Mouse (Mus musculus) urinary bladder, postnatal 25 days (tissue): ENCODE data around the gene Mapk8ip3.

Experiments
- DNase-seq: peaks from one replicate; pipeline ENCODE4 v3.0.0; 2022; ENCODE audit warnings: low spot score

The Mapk8ip3 gene

DNA sequence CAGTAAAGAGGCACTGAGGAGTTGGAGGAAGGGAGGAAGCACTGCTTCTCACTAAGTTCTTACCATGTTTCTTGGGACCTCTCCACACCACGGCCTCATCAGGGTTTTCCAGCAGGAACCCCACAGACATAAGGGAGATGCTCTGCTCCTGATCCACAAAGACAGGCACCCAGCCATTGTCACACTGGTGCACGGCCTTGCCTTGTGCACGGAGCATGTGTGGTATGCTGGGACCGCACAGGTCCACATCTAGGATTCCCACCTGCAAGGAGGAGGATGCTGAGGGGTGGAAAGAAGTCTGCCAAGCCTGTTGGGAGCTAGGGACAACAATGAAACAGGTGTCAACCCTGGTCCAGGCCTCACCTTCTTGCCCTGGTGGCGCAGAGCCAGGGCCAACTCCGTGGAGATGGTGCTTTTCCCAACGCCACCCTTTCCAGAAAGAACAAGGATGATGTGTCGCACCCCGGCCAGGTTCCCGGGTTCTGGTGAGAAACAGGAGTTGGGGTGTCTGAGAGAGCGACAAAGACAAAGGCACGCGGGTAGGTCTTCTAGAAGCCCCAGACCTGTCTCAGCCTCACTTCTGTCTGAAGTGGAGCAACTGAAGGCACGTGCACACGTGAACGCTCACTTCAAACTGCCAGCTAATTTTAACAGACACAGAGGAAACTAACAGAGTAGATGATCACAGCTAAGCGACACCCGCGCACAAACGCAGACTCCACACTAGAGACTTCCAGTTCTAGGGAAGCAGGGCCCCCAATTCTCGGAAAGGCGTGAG is 51.2 kb downstream of the Mapk8ip3 start:
- DNase-seq, result no peak

DNA sequence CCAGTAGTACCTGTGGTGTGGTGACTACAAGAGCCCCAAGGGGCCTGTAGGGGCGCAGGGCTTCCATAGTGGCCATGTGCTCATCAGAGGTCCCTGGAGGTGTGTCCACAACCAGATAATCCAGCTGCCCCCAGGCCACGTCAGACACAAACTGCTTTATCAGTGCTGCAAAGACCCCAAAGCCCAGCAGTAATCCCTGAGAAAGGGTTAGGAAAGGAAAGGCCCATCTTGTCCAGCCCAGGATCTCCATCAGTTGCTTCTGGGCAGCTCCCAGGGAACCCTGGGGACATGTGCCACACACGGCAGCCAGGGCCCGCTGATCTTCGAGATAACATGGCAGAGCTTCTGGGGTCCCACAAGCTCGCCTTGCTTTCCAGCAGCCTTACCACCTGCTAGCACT is 52.4 kb downstream of the Mapk8ip3 start:
- no peak for DNase-seq

- no peak for DNase-seq
Observed at GRCm38 (mm10) chr17:24881738-24882440, 54.9 kb downstream of the Mapk8ip3 start.

- DNase-seq, result no peak
Observed at GRCm38 (mm10) chr17:24878531-24878930, 58.2 kb downstream of the Mapk8ip3 start.

GRCm38 (mm10) chr17:24878117-24878397 is 58.7 kb downstream of the Mapk8ip3 start:
- DNase-seq, result no peak

GRCm38 (mm10) chr17:24877336-24878116 is 59.3 kb downstream of the Mapk8ip3 start:
- DNase-seq, result no peak

DNA sequence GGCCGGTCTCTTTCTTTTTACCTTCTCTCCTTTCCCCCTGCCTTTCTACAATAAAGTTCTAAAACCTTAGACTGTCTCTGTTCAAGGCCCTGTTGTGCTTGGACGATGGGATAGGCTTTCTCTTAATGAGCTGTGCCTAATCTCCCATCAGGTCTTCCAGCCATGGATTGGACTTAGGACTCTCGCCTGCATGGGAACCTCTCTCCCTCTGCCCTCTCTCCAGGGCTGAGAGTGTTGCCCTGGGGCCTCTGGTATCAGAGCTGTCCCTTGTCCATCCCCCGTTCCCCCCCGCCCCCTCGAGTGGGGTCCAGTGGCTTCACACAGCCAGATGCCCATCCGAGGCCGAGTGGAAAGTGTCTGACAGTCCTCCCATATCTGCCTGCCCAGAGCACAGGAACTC is 61.8 kb downstream of the Mapk8ip3 start:
- no peak for DNase-seq

GRCm38 (mm10) chr17:24874405-24874745 is 62.4 kb downstream of the Mapk8ip3 start:
- no peak for DNase-seq

DNA sequence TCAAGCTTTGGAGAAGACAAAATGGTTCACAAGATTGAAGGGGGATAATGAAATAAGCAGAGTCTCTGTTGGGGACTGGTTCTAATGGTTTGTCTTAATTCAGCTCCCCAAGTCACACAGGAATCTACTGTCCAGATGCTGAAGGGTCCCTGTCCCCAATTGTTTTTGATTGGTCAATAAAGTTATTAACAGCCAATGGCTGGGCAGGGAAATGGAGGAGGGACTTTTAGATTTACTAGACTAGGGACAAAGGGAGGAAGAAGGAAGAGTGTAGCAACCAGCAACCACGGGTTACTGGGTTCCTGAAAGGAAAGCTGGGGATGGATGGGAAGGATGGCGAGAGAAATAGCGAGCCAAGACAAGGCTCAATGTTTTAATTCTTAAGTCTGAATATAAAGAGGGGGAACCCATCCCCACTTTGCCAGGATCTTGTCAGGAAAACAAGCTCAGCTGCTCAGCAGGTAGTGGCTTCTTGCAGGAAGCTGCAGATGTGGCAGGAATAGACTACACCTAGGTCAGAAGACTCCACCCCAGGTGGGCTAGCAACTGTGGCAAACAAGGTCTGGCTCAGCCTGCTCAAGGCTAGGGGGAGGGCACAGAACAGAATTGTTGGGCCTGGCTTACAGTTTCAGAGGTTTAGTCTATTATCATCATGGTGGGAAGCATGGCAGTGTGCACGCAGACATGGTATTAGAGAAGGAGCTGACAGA is 62.9 kb downstream of the Mapk8ip3 start:
- DNase-seq, result no peak

GRCm38 (mm10) chr17:24867914-24868313 is 68.9 kb downstream of the Mapk8ip3 start:
- no peak for DNase-seq

DNA sequence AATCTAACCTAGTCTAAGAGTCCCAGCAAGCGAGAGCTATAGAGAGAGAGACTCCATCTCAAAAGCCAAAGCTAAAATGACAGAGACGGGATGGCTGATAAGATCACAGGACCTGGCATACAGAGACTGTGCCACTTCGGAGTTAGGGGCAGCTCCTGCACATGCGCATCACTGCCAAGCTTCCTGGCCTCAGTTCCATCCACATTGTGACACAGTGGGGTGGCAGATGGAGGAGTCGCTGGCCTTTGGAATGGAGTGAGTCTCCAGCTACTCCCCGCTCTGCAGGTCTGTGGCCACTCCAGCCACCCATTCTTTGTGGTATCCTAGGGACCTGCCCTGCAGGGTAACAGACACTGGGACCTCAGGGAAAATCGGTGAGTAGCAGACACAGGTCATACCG is 71.0 kb downstream of the Mapk8ip3 start, which contains the start of gene Igfals:
Gene Igfals (plus strand): TSS at position 222 of the 400 bp plus-strand sequence.
- no peak for DNase-seq

GRCm38 (mm10) chr17:24861785-24862184 is 75.0 kb downstream of the Mapk8ip3 start:
- DNase-seq, result no peak

- DNase-seq, result no peak
Observed at GRCm38 (mm10) chr17:24860076-24860475, 76.7 kb downstream of the Mapk8ip3 start.

- no peak for DNase-seq
Observed at GRCm38 (mm10) chr17:24858967-24859366, 77.8 kb downstream of the Mapk8ip3 start.

GRCm38 (mm10) chr17:24857831-24858470 is 78.8 kb downstream of the Mapk8ip3 start:
- no peak for DNase-seq

DNA sequence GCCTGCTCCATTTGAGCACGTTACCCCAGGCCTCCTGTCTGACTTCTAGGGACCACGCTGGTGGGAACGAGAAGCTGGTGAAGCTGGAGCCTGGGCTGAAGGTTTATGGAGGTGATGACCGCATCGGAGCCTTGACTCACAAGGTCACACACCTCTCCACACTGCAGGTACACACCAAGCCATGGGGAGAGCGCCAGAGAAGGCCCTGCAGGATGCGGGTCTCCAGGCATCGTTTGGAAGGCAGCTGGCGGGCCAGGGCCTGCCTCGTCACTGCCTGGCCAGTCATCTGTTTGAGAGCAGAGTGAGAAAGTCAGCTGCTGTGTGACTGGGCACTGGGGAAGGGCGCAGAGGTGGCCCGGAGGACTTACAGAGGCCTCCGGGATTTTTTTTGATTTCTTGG is 80.2 kb downstream of the Mapk8ip3 start:
- DNase-seq, result no peak

DNA sequence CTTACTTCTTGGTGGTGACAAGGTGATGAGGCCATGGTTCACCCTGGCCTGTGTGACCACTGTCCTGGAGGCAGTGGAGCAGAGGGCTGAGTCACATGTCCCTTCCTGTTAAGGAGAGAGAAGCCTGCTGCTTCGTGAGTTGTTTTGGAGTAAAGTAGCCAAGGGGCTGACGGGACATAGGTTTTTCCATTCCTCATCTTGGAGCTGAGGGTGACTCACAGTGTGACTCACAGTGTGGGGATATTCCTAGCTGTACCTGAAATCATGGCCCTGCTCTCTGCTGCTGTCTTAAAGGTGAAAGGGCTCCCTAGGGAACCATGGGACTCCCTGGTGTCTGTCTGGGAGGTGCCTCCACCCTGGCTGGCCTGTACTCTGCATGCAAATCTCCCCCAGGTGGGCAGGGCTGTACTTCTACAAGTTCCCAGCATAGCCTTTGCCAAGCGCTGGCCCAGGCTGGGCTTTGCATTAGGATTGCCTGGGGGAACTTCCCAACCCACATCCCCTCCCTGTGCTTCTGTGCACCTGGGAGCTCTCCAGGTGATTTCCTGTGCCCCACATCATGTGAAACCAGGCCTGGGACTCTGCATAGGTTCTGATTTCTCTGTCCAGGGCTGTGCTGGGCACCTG is 80.8 kb downstream of the Mapk8ip3 start:
- DNase-seq, result no peak

GRCm38 (mm10) chr17:24851381-24852125 is 85.2 kb downstream of the Mapk8ip3 start:
- no peak for DNase-seq

- DNase-seq, result no peak
Observed at GRCm38 (mm10) chr17:24850773-24851127, 86.0 kb downstream of the Mapk8ip3 start.

- peak; percentile 82 for DNase-seq
Observed at GRCm38 (mm10) chr17:24850065-24850772, 86.6 kb downstream of the Mapk8ip3 start, which contains the start of gene Fahd1. TSS of gene Fahd1 (minus strand) at chr17:24850364.
